Mouse (Mus musculus) hindbrain, embryonic 12.5 days (tissue): Measurements from ENCODE around the gene Clic5. TPM values are rescaled to one million over a fixed set of nuclear protein-coding genes. Genes with fewer than 3 reads are reported as not detected.
"Not testable (repeated sequence)": the region's sequence is repeated elsewhere in the genome, so short reads cannot be mapped to it uniquely, and the experiment has no call there.

ENCODE experiments used
- ATAC-seq: fragments of 200-750 bp; cut with Nextera tagmentation; 2 replicates; pipeline ENCODE4 v1.8.0; 2017; ENCODE audit warnings: moderate TSS enrichment; ENCODE audit not compliant: low FRiP score
- H3K27ac ChIP-seq: fragments of 300-500 bp; sonication (generic); 2 replicates; pipeline ENCODE4 v1.5.1; 2016; ENCODE audit warnings: mild to moderate bottlenecking
- H3K27me3 ChIP-seq: fragments of 300-500 bp; sonication (generic); 2 replicates; pipeline ENCODE4 v1.6.1; 2016; ENCODE audit warnings: mild to moderate bottlenecking
- H3K36me3 ChIP-seq: fragments of 300-500 bp; sonication (generic); 2 replicates; pipeline ENCODE4 v1.6.1; 2016; ENCODE audit warnings: mild to moderate bottlenecking
- H3K4me1 ChIP-seq: fragments of 300-500 bp; sonication (generic); 2 replicates; pipeline ENCODE4 v1.6.1; 2016
- H3K4me2 ChIP-seq: fragments of 300-500 bp; sonication (generic); replicated peaks from 2 replicates; pipeline ENCODE4 v1.6.1; 2016; ENCODE audit warnings: mild to moderate bottlenecking
- H3K4me3 ChIP-seq: fragments of 300-500 bp; sonication (generic); 2 replicates; pipeline ENCODE4 v1.5.1; 2016; ENCODE audit warnings: mild to moderate bottlenecking
- H3K9ac ChIP-seq: fragments of 300-500 bp; sonication (generic); 2 replicates; pipeline ENCODE4 v1.6.1; 2016; ENCODE audit warnings: mild to moderate bottlenecking, moderate library complexity
- H3K9me3 ChIP-seq: fragments of 300-500 bp; sonication (generic); replicated peaks from 2 replicates; pipeline ENCODE4 v1.6.1; 2016; ENCODE audit warnings: mild to moderate bottlenecking
- WGBS: fragments of 180-500 bp; shearing (Covaris S2); methylation state at CpG from one replicate; pipeline ENCODE4 v1.1.7; 2016; 5-methylcytosine and 5-hydroxymethylcytosine counted together
- polyA plus RNA-seq: library from polyadenylated mRNA; unstranded; fragments of >200 nt; fragmentation: Nextera tagmentation; extraction: Ambion mirVana; gene quantifications from 2 replicates; pipeline ENCODE4 v1.2.1, GENCODE M21; 2016

Gene Clic5
- polyA plus RNA-seq, 1 experiment from 2014 or later, result 0.50 TPM

- WGBS, result 92% methylated on average over 4 of the region's 4 CpGs
- no peak overlapping the region for H3K4me2 ChIP-seq
Measured at GRCm38 (mm10) chr17:44169676-44170075, 18.7 kb upstream of the Clic5 start.

GRCm38 (mm10) chr17:44170316-44170715 lies 18.1 kb upstream of the Clic5 start:
- no peaks in the 10 kb centered on the region for H3K36me3 ChIP-seq
- no peaks in the 10 kb centered on the region for H3K4me1 ChIP-seq
- H3K27me3 ChIP-seq, result no peaks in the 10 kb centered on the region
- no peak overlapping the region for H3K4me2 ChIP-seq
- no peaks in the 10 kb centered on the region for H3K9me3 ChIP-seq
- no peak overlapping the region for H3K27ac ChIP-seq
- 89% methylated on average over 3 of the region's 3 CpGs for WGBS
- no peak overlapping the region for H3K4me3 ChIP-seq
- ATAC-seq, result no peak
- no peak overlapping the region for H3K9ac ChIP-seq

More at GRCm38 (mm10) chr17:44169676-44170075, 18.7 kb upstream of the Clic5 start:
- no peak for ATAC-seq
- Histone ChIP-seq H3K4me3 (no peak overlapping the region), H3K27me3 (no peaks in the 10 kb centered on the region), H3K36me3 (no peaks in the 10 kb centered on the region), H3K27ac (no peak overlapping the region), H3K9ac (no peak overlapping the region), H3K4me1 (no peaks in the 10 kb centered on the region), H3K9me3 (no peaks in the 10 kb centered on the region)

- Histone ChIP-seq H3K4me3 (no peak overlapping the region), H3K27me3 (no peaks in the 10 kb centered on the region), H3K9ac (no peak overlapping the region), H3K4me1 (no peaks in the 10 kb centered on the region), H3K36me3 (no peaks in the 10 kb centered on the region), H3K27ac (no peak overlapping the region), H3K4me2 (no peak overlapping the region), H3K9me3 (no peaks in the 10 kb centered on the region)
- 51% methylated on average over 3 of the region's 3 CpGs for WGBS
- ATAC-seq, result no peak
Measured at GRCm38 (mm10) chr17:44171930-44172329, 16.5 kb upstream of the Clic5 start.

GRCm38 (mm10) chr17:44173341-44173740 lies 15.0 kb upstream of the Clic5 start:
- 79% methylated on average over 2 of the region's 2 CpGs for WGBS

GRCm38 (mm10) chr17:44177291-44177690 lies 11.1 kb upstream of the Clic5 start:
- no peak for ATAC-seq
- no peak overlapping the region for H3K4me2 ChIP-seq
- H3K4me3 ChIP-seq, result no peak overlapping the region
- 86% methylated on average over 3 of the region's 3 CpGs for WGBS
- no peak overlapping the region for H3K9ac ChIP-seq
- no peaks in the 10 kb centered on the region for H3K27me3 ChIP-seq
- H3K36me3 ChIP-seq, result no peaks in the 10 kb centered on the region
- no peak overlapping the region for H3K27ac ChIP-seq
- no peaks in the 10 kb centered on the region for H3K4me1 ChIP-seq
- no peaks in the 10 kb centered on the region for H3K9me3 ChIP-seq

More at GRCm38 (mm10) chr17:44173341-44173740, 15.0 kb upstream of the Clic5 start:
- H3K4me3 ChIP-seq, result no peak overlapping the region
- no peak overlapping the region for H3K27ac ChIP-seq
- no peaks in the 10 kb centered on the region for H3K9me3 ChIP-seq
- no peaks in the 10 kb centered on the region for H3K4me1 ChIP-seq
- no peaks in the 10 kb centered on the region for H3K27me3 ChIP-seq
- no peaks in the 10 kb centered on the region for H3K36me3 ChIP-seq
- ATAC-seq, result no peak
- no peak overlapping the region for H3K4me2 ChIP-seq
- no peak overlapping the region for H3K9ac ChIP-seq

- ATAC-seq, result no peak
- Histone ChIP-seq H3K4me3 (no peak overlapping the region), H3K4me1 (no peaks in the 10 kb centered on the region), H3K4me2 (no peak overlapping the region), H3K9ac (no peak overlapping the region), H3K36me3 (no peaks in the 10 kb centered on the region), H3K27me3 (no peaks in the 10 kb centered on the region), H3K27ac (no peak overlapping the region), H3K9me3 (no peaks in the 10 kb centered on the region)
- WGBS, result 69% methylated on average over 8 of the region's 8 CpGs
Measured at GRCm38 (mm10) chr17:44181346-44181745, 7.0 kb upstream of the Clic5 start.

GRCm38 (mm10) chr17:44186871-44187270 lies 1.5 kb upstream of the Clic5 start:
- peaks cover 15% of the 10 kb centered on the region for H3K4me1 ChIP-seq
- WGBS, result 77% methylated on average over 3 of the region's 3 CpGs
- no peak overlapping the region for H3K4me2 ChIP-seq
- no peak for ATAC-seq
- H3K36me3 ChIP-seq, result no peaks in the 10 kb centered on the region
- H3K4me3 ChIP-seq, result no peak overlapping the region
- H3K9me3 ChIP-seq, result no peaks in the 10 kb centered on the region
- H3K27me3 ChIP-seq, result peaks cover 30% of the 10 kb centered on the region
- no peak overlapping the region for H3K9ac ChIP-seq
- H3K27ac ChIP-seq, result no peak overlapping the region

GRCm38 (mm10) chr17:44187537-44187936 lies 847 bp upstream of the Clic5 start:
- not testable (repeated sequence) for H3K9ac ChIP-seq, H3K9me3 ChIP-seq, H3K4me2 ChIP-seq, ATAC-seq, H3K4me3 ChIP-seq, H3K27ac ChIP-seq, H3K36me3 ChIP-seq
- peaks cover 15% of the 10 kb centered on the region for H3K4me1 ChIP-seq
- peaks cover 30% of the 10 kb centered on the region for H3K27me3 ChIP-seq

GRCm38 (mm10) chr17:44188769-44189145 lies 373 bp downstream of the Clic5 start:
- Histone ChIP-seq H3K4me1 (peaks cover 15% of the 10 kb centered on the region), H3K4me3 (peak overlapping the region; percentile 35), H3K27me3 (peaks cover 30% of the 10 kb centered on the region), H3K27ac (no peak overlapping the region), H3K36me3 (no peaks in the 10 kb centered on the region), H3K9ac (peak overlapping the region; percentile 23), H3K4me2 (peak overlapping the region; percentile 74), H3K9me3 (no peaks in the 10 kb centered on the region)
- under 1% methylated on average over 24 of the region's 24 CpGs for WGBS
- ATAC-seq, result peak; percentile 50; the same call in 1 of the 2 replicates

- no peak for ATAC-seq
- 0 out of 2 replicates have a peak overlapping the region, but pooled peaks have one; percentile 11 for H3K4me3 ChIP-seq
- WGBS, result 2% methylated on average over 11 of the region's 11 CpGs
Measured at GRCm38 (mm10) chr17:44189696-44190095, 1.3 kb downstream of the Clic5 start.

GRCm38 (mm10) chr17:44190246-44190645 lies 1.9 kb downstream of the Clic5 start:
- 47% methylated on average over 7 of the region's 7 CpGs for WGBS
- Histone ChIP-seq H3K27me3 (peaks cover 30% of the 10 kb centered on the region), H3K9me3 (no peaks in the 10 kb centered on the region), H3K36me3 (no peaks in the 10 kb centered on the region), H3K4me2 (no peak overlapping the region), H3K27ac (no peak overlapping the region), H3K9ac (no peak overlapping the region), H3K4me3 (no peak overlapping the region), H3K4me1 (peaks cover 15% of the 10 kb centered on the region)
- ATAC-seq, result no peak

More at GRCm38 (mm10) chr17:44189696-44190095, 1.3 kb downstream of the Clic5 start:
- peak overlapping the region; percentile 74 for H3K4me2 ChIP-seq
- no peak overlapping the region for H3K27ac ChIP-seq
- no peaks in the 10 kb centered on the region for H3K9me3 ChIP-seq
- no peaks in the 10 kb centered on the region for H3K36me3 ChIP-seq
- no peak overlapping the region for H3K9ac ChIP-seq
- H3K4me1 ChIP-seq, result peaks cover 15% of the 10 kb centered on the region
- H3K27me3 ChIP-seq, result peaks cover 30% of the 10 kb centered on the region

GRCm38 (mm10) chr17:44192981-44193380 lies 4.6 kb downstream of the Clic5 start:
- Histone ChIP-seq H3K4me3 (no peak overlapping the region), H3K4me1 (peaks cover 15% of the 10 kb centered on the region), H3K27ac (no peak overlapping the region), H3K36me3 (no peaks in the 10 kb centered on the region), H3K9ac (no peak overlapping the region), H3K9me3 (no peaks in the 10 kb centered on the region), H3K4me2 (no peak overlapping the region), H3K27me3 (peaks cover 27% of the 10 kb centered on the region)
- 78% methylated on average over 3 of the region's 3 CpGs for WGBS
- ATAC-seq, result no peak

GRCm38 (mm10) chr17:44199158-44199557 lies 10.8 kb downstream of the Clic5 start:
- Histone ChIP-seq H3K4me2 (no peak overlapping the region), H3K9me3 (no peaks in the 10 kb centered on the region), H3K36me3 (no peaks in the 10 kb centered on the region), H3K27me3 (no peaks in the 10 kb centered on the region), H3K27ac (no peak overlapping the region), H3K4me3 (no peak overlapping the region), H3K4me1 (no peaks in the 10 kb centered on the region), H3K9ac (no peak overlapping the region)
- WGBS, result 81% methylated on average over 4 of the region's 4 CpGs
- ATAC-seq, result no peak
